Mouse (Mus musculus) MEL (cell line): Measurements from ENCODE around the gene Lsm7. TPM values are rescaled to one million over a fixed set of nuclear protein-coding genes. Genes with fewer than 3 reads are reported as not detected.

Source experiments
- DNase-seq: peaks from one replicate; pipeline ENCODE4 v3.0.0; 2011; ENCODE audit warnings: low read depth, low spot score
- H3K27ac ChIP-seq: 2 replicates; pipeline ENCODE4 v1.5.1; 2012; ENCODE audit warnings: low read depth, mild to moderate bottlenecking, control low read depth, low read length, moderate library complexity; ENCODE audit not compliant: control insufficient read depth
- H3K27me3 ChIP-seq, 2 experiments: fragments of 150-350 bp in 1 of 2; sonication (generic) in 1 of 2; 2 replicates each; pipeline ENCODE4 v1.6.1; 2012; ENCODE audit warnings: low read length in 2 of 2, mild to moderate bottlenecking in 2 of 2, improper control_type of control experiment in 1 of 2, moderate library complexity in 1 of 2; ENCODE audit not compliant: insufficient read depth in 2 of 2, control insufficient read depth in 1 of 2
- H3K36me3 ChIP-seq, 2 experiments: 2 replicates each; pipeline ENCODE4 v1.6.1; 2012 to 2014; ENCODE audit warnings: low read length in 2 of 2, improper control_type of control experiment in 1 of 2, inconsistent platforms in 1 of 2, mild to moderate bottlenecking in 1 of 2; ENCODE audit not compliant: insufficient read depth in 2 of 2, control insufficient read depth in 1 of 2
- H3K4me1 ChIP-seq, 2 experiments: fragments of 150-350 bp in 1 of 2; sonication (generic) in 1 of 2; 2 replicates each; pipeline ENCODE4 v1.6.1; 2012; ENCODE audit warnings: low read length in 2 of 2, improper control_type of control experiment in 1 of 2, mild to moderate bottlenecking in 1 of 2; ENCODE audit not compliant: insufficient read depth in 2 of 2, control insufficient read depth in 1 of 2
- H3K4me3 ChIP-seq, 2 experiments: fragments of 150-350 bp in 1 of 2; sonication (generic) in 1 of 2; 2 replicates each; pipeline ENCODE4 v1.5.1; 2012; ENCODE audit warnings: low read depth in 2 of 2, low read length in 2 of 2, mild to moderate bottlenecking in 2 of 2, moderate library complexity in 2 of 2, control low read depth in 1 of 2, improper control_type of control experiment in 1 of 2; ENCODE audit not compliant: control insufficient read depth in 1 of 2, insufficient read depth in 1 of 2
- H3K79me2 ChIP-seq: 2 replicates; pipeline ENCODE4 v1.6.1; 2012; ENCODE audit warnings: mild to moderate bottlenecking, low read length, moderate library complexity; ENCODE audit not compliant: control insufficient read depth, poor library complexity, insufficient read depth
- H3K9ac ChIP-seq: 2 replicates; pipeline ENCODE4 v1.6.1; 2012; ENCODE audit warnings: low read depth, mild to moderate bottlenecking, control low read depth, low read length, moderate library complexity; ENCODE audit not compliant: control insufficient read depth, poor library complexity, severe bottlenecking
- H3K9me3 ChIP-seq: fragments of 150-350 bp; sonication (generic); replicated peaks from 2 replicates; pipeline ENCODE4 v1.6.1; 2012; ENCODE audit warnings: mild to moderate bottlenecking, low read length, improper control_type of control experiment, moderate library complexity; ENCODE audit not compliant: insufficient read depth
- CHD2 ChIP-seq: IDR thresholded peaks from 2 replicates; pipeline ENCODE4 v1.6.1; 2011; ENCODE audit warnings: low read length, improper control_type of control experiment
- CTCF ChIP-seq, 3 experiments: IDR thresholded peaks in 2 of 3; conservative IDR thresholded peaks in 1 of 3; 2 replicates each; pipeline ENCODE4 v1.5.1; 2011 to 2012; ENCODE audit warnings: low read length in 3 of 3, low read depth in 2 of 3, mild to moderate bottlenecking in 2 of 3, improper control_type of control experiment in 1 of 3, inconsistent platforms in 1 of 3, mixed read lengths in 1 of 3, moderate library complexity in 1 of 3; ENCODE audit not compliant: control insufficient read depth in 1 of 3, insufficient read depth in 1 of 3, poor library complexity in 1 of 3, severe bottlenecking in 1 of 3
- ETS1 ChIP-seq: IDR thresholded peaks from 2 replicates; pipeline ENCODE4 v1.6.1; 2012; ENCODE audit warnings: low read depth, mild to moderate bottlenecking, inconsistent platforms, low read length, improper control_type of control experiment, moderate library complexity
- GABPA ChIP-seq: IDR thresholded peaks from 2 replicates; pipeline ENCODE4 v1.6.1; 2012; ENCODE audit warnings: low read depth, mild to moderate bottlenecking, inconsistent platforms, low read length, improper control_type of control experiment, moderate library complexity
- GATA1 ChIP-seq: IDR thresholded peaks from 2 replicates; pipeline ENCODE4 v1.6.1; 2011; ENCODE audit warnings: low read depth, low read length, improper control_type of control experiment
- KAT2A ChIP-seq: conservative IDR thresholded peaks from 2 replicates; pipeline ENCODE4 v1.6.1; 2012; ENCODE audit warnings: low read depth, low read length, improper control_type of control experiment, inconsistent platforms
- MAX ChIP-seq: IDR thresholded peaks from 2 replicates; pipeline ENCODE4 v1.6.1; 2011; ENCODE audit warnings: low read length, improper control_type of control experiment
- MEF2A ChIP-seq: IDR thresholded peaks from 2 replicates; pipeline ENCODE4 v1.6.1; 2014; ENCODE audit warnings: low read depth, mild to moderate bottlenecking, inconsistent platforms, low read length, improper control_type of control experiment; ENCODE audit not compliant: poor library complexity, insufficient replicate concordance, severe bottlenecking; ENCODE audit errors: extremely low read depth
- MYB ChIP-seq: IDR thresholded peaks from 2 replicates; pipeline ENCODE4 v1.6.1; 2011; ENCODE audit warnings: mild to moderate bottlenecking, low read depth, low read length, improper control_type of control experiment
- NELFE ChIP-seq: IDR thresholded peaks from 2 replicates; pipeline ENCODE4 v1.6.1; 2011; ENCODE audit warnings: low read depth, low read length, improper control_type of control experiment
- NRF1 ChIP-seq: IDR thresholded peaks from 2 replicates; pipeline ENCODE4 v1.6.1; 2014; ENCODE audit warnings: low read depth, mild to moderate bottlenecking, inconsistent platforms, low read length, improper control_type of control experiment, moderate library complexity; ENCODE audit not compliant: poor library complexity, insufficient read depth, severe bottlenecking
- POLR2A ChIP-seq, 2 experiments: IDR thresholded peaks; 2 replicates each; pipeline ENCODE4 v1.6.1; 2011 to 2012; ENCODE audit warnings: low read length in 2 of 2, mild to moderate bottlenecking in 2 of 2, control low read depth in 1 of 2, improper control_type of control experiment in 1 of 2, low read depth in 1 of 2, moderate library complexity in 1 of 2; ENCODE audit not compliant: control insufficient read depth in 1 of 2, insufficient read depth in 1 of 2, poor library complexity in 1 of 2
- POLR2AphosphoS2 ChIP-seq: IDR thresholded peaks from 2 replicates; pipeline ENCODE4 v1.6.1; 2011; ENCODE audit warnings: low read length, improper control_type of control experiment
- RCOR1 ChIP-seq: IDR thresholded peaks from 2 replicates; pipeline ENCODE4 v1.6.1; 2012; ENCODE audit warnings: low read depth, mild to moderate bottlenecking, inconsistent platforms, low read length, improper control_type of control experiment
- SMC3 ChIP-seq: IDR thresholded peaks from 2 replicates; pipeline ENCODE4 v1.6.1; 2011; ENCODE audit warnings: low read depth, low read length, improper control_type of control experiment
- UBTF ChIP-seq: IDR thresholded peaks from 2 replicates; pipeline ENCODE4 v1.6.1; 2012; ENCODE audit warnings: low read depth, mild to moderate bottlenecking, inconsistent platforms, low read length, improper control_type of control experiment, moderate library complexity, borderline replicate concordance; ENCODE audit not compliant: insufficient read depth
- USF1 ChIP-seq: IDR thresholded peaks from 2 replicates; pipeline ENCODE4 v1.6.1; 2014; ENCODE audit warnings: low read depth, mild to moderate bottlenecking, inconsistent platforms, low read length, improper control_type of control experiment, moderate library complexity
- polyA plus RNA-seq, 2 experiments: library from polyadenylated mRNA; stranded (reverse) in 1 of 2; unstranded in 1 of 2; fragments of >175 nt in 1 of 2; fragments of >200 nt in 1 of 2; gene quantifications; 2 replicates each; pipeline versions ENCODE4 v1.2.1 to v1.2.4; 2012; ENCODE audit warnings: low replicate concordance in 2 of 2, low read depth in 1 of 2; ENCODE audit not compliant: insufficient read length in 2 of 2, insufficient read depth in 1 of 2, missing spikeins in 1 of 2
- total RNA-seq: library from RNA; depleted of rRNA; stranded (reverse); fragments of 300-350 nt; gene quantifications from 2 replicates; pipeline ENCODE4 v1.2.3, GENCODE M21; 2012

Gene Lsm7
- total and polyA plus RNA-seq, 3 experiments = 246 to 637 TPM; not detected in 1

DNA sequence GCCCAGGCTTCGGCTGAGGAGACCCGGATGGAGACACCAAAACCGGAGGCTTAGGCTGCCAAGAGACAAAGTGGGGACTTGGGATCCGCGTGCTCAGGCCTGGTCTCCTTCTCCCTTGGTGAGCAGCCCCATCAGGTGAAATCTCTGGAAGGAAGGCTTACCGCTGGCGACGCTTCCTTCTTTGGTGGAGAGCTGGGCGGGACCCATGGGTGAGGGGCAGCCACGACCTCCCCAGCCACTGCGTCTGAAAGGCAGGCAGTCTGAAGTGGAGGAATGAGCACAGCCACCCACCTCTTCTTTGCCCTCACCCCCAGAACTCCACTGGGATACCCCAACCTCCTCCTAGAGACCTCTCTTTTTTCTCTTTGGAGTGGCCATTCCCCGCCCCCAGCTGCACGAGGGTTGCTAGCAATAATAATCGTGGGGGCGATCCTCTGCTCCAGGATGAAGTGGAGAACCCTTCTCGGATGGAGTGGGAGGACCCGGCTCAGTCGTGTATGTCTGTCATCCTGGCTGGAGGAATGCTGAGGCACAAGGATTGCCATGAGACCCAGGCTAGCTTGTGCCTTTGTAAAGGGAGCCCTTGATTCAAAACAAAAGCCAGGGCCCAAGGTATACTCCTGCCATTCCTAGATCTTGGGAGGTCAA, 45.9 kb downstream of the Lsm7 start:
- no peaks in the 10 kb centered on the region for H3K79me2 ChIP-seq
- no peak overlapping the region for H3K9ac ChIP-seq
- no peaks in the 10 kb centered on the region for H3K36me3 ChIP-seq
- H3K27me3 ChIP-seq = no peaks in the 10 kb centered on the region
- TF ChIP-seq UBTF (no peak), MYB (no peak), GABPA (no peak), CTCF (IDR thresholded peaks at IDR 0.05 in 2 of 3, conservative IDR thresholded peaks at IDR 0.05 in 1 of 3; ENCODE audit: control insufficient read depth in 1 of 3, insufficient read depth in 1 of 3, low read depth in 2 of 3, low read length in 3 of 3, poor library complexity in 1 of 3, severe bottlenecking in 1 of 3) (no peak), KAT2A (no peak), NRF1 (no peak), RCOR1 (no peak)
- no peak overlapping the region for H3K4me3 ChIP-seq
- H3K9me3 ChIP-seq = no peaks in the 10 kb centered on the region
- DNase-seq = no peak
- H3K27ac ChIP-seq = no peak overlapping the region
- H3K4me1 ChIP-seq = 0 out of 4 replicates have a peak, but pooled peaks cover 0 to 5% of the 10 kb centered on the region in 2 experiments

DNA sequence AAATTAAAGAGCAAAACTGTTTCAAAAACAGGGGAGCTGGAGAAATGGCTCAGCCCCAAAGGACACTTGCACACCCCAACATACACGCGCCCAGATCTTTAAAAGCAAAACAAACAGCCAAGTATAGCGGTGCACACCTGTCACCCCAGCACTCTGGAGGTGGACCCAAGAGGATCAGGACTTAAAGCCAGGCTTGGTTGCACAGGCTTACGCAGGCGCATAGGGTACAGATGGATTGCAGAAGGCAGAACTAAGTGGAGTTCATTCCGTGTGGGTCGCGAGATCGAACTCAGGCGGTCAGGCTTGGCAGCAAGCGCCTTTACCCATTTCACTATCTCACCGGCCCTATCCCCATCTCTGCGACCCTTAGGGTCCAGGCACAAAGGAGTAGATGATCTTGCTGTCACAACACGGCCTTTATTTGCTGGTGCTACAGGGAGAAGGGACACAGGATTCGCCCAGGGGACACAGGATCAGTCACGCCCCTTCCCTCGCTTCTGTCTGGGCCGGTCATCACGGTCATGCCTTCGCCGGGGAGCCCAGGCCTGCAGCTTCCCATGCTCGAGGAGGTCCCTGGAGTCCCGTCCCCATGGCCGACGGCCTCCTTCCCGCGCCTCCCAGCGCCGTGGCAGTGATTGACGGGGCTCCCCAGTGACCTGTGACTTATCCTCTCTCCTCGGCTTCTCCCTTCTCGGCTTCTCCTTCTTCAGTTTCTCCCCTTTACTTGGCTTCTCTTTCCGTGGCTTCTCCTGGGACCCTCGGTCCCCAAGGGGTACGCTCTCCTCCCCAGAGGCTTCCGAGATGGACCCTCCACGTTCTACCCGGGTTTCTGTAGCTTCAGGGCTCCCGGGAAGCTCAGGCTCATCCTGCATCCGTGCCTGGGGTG, 46.7 kb downstream of the Lsm7 start:
- H3K4me1 ChIP-seq = 0 out of 4 replicates have a peak, but pooled peaks cover 0 to 5% of the 10 kb centered on the region in 2 experiments
- H3K27me3 ChIP-seq = no peaks in the 10 kb centered on the region
- no peak overlapping the region for H3K27ac ChIP-seq
- DNase-seq = no peak
- no peaks in the 10 kb centered on the region for H3K9me3 ChIP-seq
- H3K79me2 ChIP-seq = no peaks in the 10 kb centered on the region
- TF ChIP-seq ETS1 = no peak
- TF ChIP-seq RCOR1 = no peak
- no peak for TF ChIP-seq POLR2A (IDR thresholded peaks at IDR 0.05; ENCODE audit: control insufficient read depth in 1 of 2, insufficient read depth in 1 of 2, low read depth in 1 of 2, low read length in 2 of 2, poor library complexity in 1 of 2)
- TF ChIP-seq SMC3 = no peak
- TF ChIP-seq CHD2 = no peak
- no peak for TF ChIP-seq POLR2AphosphoS2
- no peak for TF ChIP-seq MAX
- TF ChIP-seq NELFE = no peak
- TF ChIP-seq USF1 = no peak
- no peak for TF ChIP-seq MEF2A
- TF ChIP-seq GATA1 = no peak
- H3K36me3 ChIP-seq = no peaks in the 10 kb centered on the region
- H3K4me3 ChIP-seq = no peak overlapping the region
- H3K9ac ChIP-seq = no peak overlapping the region
